Mouse (Mus musculus): ENCODE measurements around the gene Sox14.

The Sox14 gene

DNA sequence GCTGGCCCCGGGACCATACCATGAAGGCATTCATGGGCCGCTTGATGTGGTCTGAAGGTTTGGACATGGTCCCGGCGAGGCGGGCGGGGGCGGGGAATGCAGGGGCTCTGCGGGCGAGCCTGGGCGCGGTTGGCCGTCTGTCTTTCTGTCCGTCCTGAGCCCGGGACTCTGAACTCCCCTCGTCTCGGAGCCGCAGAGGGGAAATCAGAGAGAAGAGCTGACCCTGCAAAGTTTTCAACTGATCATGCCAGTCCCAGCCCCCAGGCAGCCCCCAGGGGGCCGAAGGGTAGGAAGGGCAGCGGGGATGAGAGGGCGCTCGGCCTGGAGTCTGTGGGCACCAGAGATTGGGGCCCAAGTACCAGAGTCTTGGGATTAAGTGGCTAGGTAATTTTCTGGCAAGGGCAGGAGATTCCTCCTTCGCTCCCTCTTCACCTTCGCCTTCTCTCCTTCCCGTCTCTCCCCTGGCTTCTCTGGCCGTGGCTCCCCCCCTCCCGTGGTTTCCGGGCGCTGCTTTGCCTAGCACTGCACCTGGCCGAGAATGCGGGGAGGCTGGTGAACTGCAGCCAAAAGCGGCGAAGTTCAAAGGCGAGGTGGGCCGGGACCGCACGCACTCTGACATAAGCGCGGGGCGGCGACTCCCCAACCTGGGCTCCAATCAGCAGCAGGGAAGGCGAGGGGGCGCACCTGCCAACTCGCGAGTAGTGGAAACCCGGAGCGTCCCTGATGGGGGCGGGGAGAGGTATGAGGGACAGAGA, at the start of gene Sox14:
TSS of gene Sox14 (minus strand) at position 553 of the 755 bp plus-strand sequence.
- DNase-seq (ENCODE audit: low spot score), result peak; percentile 43

DNA sequence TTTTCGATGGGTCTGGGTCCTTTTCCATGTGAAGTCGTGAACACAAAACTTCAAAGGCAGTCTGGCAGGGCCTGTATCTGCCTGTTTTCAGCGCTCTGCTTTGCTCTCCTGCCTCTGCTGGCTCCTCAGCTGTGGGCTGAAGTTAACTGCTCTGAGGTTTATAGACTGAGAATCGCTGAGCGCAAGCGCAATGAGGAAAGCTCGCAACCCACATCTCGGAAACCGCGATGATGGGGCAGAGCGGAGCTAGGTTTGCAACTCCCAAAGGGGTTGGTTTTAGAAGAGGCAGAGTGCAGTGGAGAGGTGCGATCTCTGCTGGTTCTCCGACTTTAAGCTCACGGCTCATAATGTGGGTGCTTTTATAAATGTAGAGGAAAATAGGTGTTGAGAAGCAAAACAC, 3.3 kb upstream of the Sox14 start:
- DNase-seq (ENCODE audit: low spot score), result peak; percentile 63

DNA sequence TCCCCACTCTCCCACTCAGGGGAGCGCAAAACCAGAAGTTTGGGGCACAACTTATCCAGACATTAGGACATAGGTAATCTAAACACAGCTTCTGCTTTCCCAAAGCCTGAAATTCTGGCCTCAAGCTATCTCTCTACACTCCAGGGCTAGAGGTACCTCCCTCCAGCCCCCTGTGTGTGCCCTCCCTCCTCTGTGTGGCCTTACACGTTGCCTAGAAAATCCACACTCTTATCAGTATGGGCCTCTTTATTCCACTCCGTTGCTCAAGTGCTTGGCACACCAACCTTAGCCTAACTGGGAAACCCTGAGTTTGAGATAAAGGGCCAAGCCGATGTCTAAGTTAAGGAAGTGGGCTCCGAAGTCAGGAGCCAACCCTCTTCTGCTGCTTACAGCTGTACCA, 2.6 kb upstream of the Sox14 start:
- DNase-seq (ENCODE audit: low spot score), result peak; percentile 8

DNA sequence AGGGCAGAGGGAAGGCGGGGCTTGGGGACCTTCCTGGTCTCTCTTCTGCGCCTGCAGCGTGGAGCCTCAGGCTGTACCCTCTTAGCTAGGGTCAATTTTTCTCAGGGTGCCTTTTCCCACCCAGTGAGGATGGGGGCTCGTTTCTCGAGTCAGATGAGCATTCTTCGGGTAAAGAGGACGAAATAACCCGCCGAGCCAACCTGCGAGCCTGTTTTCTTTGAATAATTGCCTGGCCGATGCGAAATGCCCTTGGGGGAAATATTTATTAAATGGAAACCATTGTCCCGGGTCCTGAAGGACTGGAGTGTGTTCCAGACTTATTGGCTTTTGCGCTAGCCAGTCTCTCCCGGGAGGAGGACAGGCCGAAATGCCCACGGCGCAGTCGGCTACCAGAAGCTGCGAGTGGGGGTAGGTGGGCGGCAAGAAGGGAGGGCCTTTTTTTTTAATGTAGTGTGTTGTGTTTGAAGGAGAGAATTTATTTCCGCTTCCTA, 1.1 kb upstream of the Sox14 start:
- DNase-seq (ENCODE audit: low spot score), result no peak

DNA sequence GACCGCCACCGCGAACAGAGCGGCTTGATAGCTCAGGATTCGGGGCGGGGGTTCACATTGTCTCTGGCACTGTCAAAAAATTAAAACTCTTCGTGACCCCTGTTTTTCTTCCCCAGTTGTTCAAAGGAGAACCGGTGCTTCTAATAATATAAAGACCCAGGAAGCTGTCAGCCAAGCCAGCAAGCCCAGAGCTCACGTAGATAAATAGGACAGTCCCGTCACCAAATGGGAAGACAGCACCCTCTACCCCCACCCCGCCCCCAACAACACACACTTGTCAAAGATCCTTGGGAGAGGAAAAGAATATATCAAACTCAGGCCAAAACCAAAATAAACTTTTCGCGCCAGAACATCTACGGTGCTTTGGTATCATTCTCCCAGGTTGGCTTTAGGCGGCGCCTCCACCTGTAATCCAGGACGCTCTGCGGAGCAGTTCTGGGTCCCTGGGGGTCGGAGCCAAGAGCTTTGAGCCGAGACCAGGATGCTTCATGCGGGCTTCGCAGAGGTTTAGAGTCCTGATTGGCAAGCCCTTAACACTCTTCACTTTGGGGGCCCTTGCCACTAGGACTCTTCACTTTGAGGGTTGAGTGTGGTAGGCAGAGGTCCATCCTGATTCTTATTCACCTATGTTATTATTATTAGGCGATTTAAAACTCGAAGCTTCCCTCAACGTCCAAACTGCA, 544 bp upstream of the Sox14 start:
- DNase-seq (ENCODE audit: low spot score), result peak; percentile 34

DNA sequence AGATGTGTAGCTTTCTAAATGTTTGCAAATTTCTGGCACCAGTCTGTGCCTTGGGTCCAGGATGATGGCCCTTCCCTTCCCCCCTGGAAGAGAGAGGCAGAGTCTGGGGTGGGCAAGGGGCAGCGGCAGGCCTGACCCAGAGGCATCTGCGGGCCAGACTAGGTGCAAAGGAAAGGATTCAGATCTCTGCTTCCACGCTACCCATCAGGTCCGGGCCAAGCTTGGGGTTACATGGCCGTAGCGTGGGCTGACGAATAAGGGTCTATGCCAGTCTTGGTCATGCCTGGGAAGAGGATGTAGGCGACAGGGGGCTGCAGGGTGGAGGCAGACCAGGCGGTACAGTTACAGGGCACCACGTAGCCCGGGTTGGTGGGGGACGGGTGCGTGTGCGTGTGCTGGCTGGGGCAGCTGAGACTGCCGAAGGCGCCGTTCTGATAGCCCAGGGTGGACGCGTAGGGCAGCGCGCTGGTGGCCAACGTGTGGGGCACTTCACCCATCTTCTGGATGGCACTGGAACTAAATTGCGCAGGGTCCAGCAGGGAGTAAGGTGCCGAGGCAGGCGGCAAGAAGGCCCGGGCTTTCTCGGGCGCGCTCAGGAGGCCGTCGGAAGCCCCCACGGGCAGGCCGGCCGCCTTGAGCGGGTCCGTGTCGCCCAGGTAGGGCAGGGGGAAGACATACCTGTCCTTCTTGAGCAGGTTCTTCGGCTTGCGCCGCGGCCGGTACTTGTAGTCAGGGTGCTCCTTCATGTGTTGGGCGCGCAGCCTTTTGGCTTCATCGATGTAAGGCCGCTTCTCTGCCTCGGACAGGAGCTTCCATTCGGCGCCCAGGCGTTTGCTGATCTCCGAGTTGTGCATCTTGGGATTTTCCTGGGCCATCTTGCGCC, 994 bp downstream of the Sox14 start:
- DNase-seq (ENCODE audit: low spot score), result peak; percentile 35

DNA sequence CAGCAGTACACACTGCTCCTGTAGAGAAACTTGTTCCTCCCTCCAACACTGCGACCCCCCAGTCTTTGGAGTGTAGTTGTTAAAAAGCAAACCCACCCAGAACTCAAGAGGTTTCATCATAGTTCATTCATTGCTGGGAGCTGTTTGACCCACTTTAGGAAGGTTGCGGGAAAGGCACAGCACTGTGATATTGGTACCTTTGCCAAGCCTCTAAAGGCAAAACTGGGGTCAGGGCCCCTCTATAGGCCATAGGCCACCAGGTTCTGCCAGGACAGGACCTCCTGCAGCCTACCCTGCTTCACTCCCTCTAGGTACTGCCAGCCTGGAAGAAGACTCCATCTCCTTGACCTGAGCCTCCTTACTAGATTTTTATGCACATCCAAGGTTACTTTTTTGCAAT, 2.2 kb downstream of the Sox14 start:
- no peak for DNase-seq (ENCODE audit: low spot score)

DNA sequence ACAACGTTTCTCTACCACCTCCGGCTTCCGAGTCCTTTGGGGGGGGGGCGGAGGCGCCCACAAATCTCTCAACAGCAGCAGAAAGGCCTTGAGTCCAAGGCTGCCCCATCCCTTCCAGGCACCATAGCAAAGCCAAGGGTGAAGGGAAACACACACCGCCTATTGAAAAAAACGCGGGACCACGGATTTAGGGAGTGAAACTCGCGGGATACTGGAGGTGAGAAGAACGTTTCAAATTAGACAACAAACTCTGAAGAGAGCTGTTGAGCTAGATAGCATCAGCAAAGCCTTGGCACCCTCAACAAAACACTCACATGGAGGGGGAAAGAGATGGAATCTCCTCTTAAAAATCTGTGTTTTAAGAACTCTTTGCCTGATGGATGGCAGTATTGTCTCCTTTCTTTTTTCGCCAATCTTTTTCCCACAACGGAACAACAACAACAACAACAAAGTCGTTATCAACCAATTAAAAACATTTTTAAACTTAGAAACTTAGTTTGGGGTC, 2.8 kb downstream of the Sox14 start:
- DNase-seq (ENCODE audit: low spot score), result peak; percentile 58

DNA sequence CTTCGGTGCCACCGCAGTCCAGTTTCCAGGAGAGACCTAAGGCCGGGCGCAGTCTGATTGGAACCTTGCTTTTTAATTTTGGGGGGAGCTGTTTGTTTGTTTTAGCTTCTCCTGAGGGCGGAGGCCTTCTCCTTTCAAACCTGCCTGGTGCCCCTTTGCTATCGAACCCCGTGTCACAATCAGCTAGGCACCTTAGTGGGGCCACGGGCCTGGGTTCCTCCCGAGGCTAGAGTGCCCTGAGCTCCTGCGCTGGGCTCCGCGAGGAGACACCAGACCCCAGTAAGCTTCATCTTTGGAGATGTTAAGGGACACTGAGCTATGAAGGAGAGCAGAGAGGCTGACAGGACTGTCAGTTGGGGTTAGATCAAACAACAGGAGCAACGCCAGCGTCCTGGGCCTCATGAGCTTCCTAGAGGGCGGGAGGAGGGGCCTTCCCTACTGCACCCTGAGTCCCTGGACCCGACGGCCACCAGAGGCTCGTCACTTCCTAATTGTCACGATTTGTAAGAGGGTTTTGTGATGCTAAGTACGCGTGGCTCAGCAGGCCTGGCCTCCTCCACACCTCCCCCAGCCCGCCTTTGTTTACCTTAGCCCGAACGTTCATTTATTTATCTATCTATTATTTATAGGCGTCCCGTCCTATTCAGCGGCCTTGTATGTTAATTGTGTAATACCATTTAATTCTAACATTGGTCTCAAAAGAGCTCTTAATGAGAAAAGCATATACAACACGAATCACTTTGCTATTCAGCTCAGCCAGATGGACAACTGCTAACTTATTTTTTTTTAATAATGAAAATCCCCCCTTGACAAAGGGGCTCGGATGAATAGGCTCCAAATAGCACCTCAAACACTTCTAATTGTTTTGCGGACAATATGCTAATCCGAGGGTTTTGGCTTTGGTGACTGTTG, 3.5 kb downstream of the Sox14 start:
- DNase-seq (ENCODE audit: low spot score), result peak; percentile 77

DNA sequence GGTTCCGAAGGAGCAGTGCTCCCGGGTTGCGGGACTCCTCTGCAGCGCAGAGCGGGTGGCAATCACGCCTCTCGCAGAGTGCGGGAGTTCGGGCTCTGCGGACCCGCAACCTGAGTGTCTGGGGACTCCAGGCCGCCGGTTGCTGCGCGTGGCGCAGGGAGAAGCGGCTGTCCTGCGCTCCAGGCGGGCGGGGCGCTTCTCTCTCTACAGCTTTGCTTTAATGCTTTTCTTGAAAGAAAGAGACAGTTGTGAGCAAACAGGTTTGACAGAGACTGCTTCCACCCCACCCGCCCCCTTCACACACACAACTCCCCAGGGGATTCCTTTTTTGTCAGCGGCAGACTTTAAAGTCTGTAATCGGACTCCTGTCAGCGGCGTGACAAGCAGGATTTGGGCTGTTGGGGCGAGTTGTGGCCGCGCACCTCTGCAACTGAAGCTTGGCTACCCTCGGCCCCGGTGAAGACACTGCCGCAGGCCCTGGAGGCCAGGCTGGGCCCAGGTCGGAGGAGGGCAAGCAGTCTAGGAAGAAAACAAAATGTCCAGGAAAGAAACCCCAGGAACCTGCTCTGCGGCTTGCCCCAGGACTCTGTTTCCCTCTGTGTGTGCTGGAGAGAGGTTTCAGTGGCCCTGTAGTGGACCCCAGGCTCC, 4.3 kb downstream of the Sox14 start:
- DNase-seq (ENCODE audit: low spot score), result peak; percentile 72

DNA sequence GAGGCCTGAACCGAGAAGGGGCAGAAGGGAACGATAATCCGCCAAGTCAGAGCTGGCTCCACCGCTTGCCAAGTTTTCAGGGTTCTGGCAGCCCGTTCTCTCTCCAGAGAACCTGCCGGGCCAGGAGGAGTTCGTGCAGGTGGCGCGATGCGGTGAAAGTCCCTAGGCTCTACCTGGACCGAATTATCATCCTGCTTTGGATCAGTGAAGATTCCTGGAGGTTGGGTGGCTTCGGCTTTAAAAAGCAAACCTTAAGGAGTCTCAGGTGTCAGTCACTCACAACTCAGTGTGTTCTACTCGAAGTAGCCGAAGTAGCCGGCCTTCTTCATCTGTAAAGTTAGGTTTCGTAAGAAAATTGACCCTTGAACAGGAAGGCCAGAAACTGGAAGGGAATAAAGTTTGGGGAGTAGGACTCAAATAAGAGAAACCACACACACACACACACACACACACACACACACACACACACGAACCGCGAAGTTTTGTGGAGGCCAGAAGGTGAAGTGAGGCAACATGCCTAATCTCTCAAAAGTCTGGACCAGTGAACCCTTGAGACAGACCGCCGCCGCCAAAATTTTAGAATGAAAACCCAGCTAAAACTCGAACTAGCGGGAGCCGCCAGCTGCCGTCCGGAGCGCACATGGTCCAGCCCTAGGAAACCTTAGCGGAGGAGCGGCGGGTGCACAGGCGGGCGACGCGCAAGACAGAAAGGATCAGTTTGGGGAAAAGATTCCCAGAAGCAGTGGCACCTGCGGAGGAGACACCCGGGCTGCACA, 5.0 kb downstream of the Sox14 start:
- peak; percentile 42 for DNase-seq (ENCODE audit: low spot score)

DNA sequence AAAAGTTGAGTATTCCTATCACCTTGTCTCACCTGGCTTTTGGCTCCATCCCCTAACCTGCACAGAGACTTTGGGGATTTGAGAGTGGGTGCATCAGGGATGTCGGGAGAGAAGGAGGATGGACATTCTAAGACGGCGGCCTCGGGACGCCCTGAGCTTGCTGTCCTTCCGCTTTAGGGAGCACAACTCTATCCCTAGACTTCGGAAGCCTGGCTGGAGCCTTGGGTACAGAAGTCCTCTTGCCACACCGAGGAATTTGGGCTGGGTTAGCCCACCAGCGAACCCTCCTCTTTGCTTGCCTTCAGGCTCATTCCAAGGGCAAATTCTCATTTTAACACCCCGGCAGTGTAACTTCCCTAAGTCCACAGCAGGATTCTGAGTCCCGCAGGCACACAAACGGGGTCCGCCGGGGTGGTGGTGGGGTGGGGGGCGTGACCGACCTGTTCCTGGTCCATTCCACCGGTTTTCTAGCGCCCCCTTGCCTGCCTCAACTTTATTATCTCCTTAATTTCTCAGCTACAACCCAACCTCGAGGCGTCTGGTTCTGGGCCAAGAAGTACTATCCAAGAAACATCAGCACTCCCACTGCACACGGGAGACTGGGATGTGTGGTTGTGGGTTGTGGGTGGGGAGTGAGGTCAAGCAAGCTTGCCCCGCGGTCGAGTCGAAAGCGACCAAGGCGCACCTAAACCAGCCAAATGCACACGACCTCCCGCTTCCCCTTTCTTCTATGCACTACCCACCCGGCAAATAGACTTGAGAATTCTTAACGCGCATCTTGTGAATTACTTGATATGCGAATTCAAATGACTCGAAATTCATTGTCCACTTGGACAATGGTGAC, 5.8 kb downstream of the Sox14 start:
- peak; percentile 51 for DNase-seq (ENCODE audit: low spot score)

DNA sequence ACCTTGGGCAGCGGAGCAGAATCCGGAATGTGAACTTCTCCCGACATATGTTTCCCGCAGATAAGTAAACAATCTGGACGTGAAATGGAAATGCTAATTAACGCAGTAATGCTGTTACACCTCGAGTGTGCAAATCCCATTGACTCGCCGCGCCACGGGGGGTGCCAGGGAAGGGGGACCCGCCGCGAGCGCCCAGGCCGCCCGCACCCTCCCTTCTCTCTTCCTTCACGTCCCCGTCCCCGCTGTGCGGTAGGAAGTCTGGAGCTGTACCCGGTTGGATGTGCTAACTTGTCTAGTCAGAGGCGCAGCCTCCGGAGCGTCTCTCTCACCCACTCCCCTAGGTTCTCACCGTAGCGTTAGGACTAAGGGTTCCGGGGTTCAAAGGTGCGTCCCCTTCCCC, 6.7 kb downstream of the Sox14 start:
- peak; percentile 36 for DNase-seq (ENCODE audit: low spot score)

DNA sequence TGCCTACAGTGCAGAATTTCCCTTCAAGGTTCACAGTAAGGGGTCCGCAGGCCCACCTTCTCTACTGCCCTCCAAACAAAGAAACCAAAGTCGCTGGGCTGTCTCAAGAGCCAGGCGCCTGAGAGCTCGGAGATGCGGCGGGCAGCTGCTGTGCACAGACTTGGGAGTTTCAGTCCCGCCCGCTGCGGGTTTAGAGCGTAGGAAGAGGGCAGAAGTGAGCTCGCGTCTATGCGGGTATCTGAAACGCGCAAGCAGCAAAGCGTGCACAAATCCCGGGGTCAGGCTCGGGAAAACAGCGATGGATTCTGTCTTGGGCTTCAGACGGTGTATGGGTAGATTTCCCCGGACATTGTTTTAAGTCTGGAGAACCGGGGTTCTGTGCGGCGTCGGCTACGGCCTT, 7.4 kb downstream of the Sox14 start:
- peak; percentile 80 for DNase-seq (ENCODE audit: low spot score)

DNA sequence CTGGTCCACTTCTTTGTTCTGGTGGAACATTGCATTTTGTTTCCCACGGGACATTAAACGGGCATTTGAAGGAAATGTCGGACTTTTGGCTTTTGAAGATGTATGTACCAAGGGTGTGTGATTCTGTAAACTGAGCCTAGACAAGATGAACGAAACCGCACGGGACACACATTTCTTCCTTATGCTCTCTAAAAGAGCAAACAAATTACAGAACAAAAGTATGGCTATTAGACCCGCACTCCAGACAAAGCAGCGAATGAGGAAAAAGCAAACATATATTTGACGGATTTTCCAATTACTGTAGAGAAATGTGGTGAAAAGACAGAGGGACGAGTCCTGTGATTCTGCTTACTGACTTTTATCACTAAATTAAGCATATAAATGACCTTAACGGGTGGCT, 7.9 kb downstream of the Sox14 start:
- DNase-seq (ENCODE audit: low spot score), result peak; percentile 55

DNA sequence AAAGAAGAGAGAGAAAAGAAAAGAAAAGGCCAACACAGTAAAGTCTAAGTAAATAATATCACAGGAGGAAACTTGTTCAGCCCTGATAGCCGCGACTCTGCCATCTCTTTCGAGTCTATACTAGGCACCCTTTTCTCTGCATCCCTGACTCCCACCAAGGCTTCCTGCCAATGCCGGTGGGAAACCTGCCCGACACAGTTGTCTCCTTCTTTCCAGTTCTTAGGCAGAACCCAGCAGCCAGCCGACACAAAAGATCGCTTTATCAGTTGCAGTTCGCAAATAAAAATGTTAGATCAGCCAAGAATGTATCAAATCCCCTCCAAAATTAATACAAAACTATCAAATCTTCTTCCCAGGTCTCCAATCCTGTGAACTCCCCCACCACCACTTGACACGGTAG, 13.0 kb downstream of the Sox14 start:
- no peak for DNase-seq (ENCODE audit: low spot score)

DNA sequence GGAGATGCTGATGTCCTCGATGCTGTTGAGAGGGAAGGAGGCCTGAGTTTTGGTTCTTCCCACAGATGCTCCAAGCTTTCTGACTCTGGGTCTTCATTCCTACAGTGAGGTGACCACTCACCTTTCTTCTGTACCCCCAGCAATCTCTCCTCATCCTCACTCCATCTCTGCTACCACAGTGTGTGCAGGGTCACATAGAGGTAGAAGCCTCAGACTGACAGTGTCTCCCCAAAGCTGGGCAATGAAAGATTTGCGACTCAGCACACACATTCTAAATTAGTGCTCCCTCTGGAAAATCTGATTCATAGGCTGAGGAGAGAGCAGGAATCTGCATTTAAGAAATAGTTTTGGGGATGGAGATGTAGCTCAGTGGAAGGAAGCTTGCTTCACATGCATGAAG, 21.5 kb downstream of the Sox14 start:
- DNase-seq (ENCODE audit: low spot score), result no peak

DNA sequence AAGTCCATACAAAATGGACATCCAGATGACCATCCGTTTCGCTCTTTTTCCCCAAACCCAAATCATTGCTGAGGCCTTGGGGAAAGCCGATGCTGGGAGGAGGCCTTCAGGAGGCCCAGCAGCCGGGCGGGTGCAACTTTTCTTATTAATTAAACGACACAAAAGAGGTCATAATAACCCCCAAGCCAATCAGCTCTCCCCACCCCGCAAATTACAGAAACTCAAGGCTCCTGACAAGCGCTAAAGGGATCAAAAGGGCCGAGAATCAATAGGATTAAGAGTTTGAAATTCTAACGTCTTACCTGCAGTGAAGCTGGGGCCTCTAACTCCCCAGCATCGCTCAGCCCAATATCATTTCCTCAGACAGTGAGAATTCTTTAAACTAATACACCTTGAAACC, 22.6 kb downstream of the Sox14 start:
- no peak for DNase-seq (ENCODE audit: low spot score)

DNA sequence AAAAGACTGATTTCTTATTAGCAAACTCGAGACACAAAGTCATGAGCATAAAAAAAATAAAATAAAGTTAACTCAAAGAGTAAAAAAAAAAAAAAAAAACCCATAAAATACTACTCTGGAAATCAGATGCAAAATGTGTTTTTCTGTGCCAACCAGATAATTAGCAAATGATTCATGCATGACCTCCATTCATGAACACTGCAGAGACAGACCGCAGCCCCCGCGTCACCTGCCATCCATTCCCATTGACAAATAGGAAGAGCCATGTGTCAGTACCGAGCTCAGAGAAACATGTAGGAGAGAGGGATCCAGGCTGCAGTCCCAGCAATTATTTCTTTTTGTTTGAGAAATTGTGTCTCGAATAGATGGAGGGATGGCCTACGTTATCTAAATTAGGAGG, 25.6 kb downstream of the Sox14 start:
- DNase-seq (ENCODE audit: low spot score), result no peak

All from embryo, embryonic 10.5 days (tissue).